Comparison of ENCODE assay signal across 17 mouse cellular contexts in the genomic region with DNA sequence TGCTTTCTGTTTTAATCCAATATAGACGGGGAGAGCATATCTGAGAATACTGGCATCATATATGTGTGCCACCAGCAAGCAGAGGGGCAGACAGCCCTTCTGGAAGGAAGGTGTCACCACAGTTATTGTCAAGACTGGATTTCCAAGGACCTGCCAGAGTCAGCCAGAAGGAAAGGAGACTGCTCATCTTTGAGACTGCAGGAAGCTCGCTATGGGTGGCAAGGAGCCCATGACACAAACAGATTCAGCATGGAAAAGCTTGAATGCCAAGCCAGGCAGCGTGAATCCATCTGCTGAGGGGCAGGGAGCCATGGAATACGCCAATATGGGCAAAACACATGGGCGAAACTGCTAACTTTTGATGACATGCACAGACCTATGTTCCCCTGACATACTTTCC. TPM values are rescaled to one million over a fixed set of nuclear protein-coding genes. Genes with fewer than 3 reads are reported as not detected.
DNase-seq lines count a peak whose midpoint lies in the region; ATAC-seq and TF ChIP-seq lines count a peak whose summit lies in the region.
"Had no signal": no experiment of that assay in that cellular context is flagged by ENCODE, and none has a peak within 500 bp of the region (broad histone marks: within the 10 kb centered on the region; RNA-seq: fewer than 3 reads in every experiment).

No protein-coding gene starts in this region.

- H3K27ac ChIP-seq in hindbrain, postnatal 0 days = no peak overlapping the region
- no peak overlapping the region for H3K27ac ChIP-seq in hindbrain, embryonic 13.5 days
- H3K27ac ChIP-seq: embryonic facial prominence, embryonic 15.5 days; kidney, embryonic 15.5 days; limb, embryonic 13.5 days; midbrain, embryonic 10.5 days; neural tube, embryonic 15.5 days had no signal

- DNase-seq in hindbrain, postnatal 0 days (ENCODE audit: low spot score) = peak; percentile 60
- peak; percentile 17 for DNase-seq in right cerebral cortex, postnatal 25 days
- no peak for DNase-seq in right cerebral cortex, postnatal 36 days (ENCODE audit: low spot score in 2 of 2)
- peak; percentile 92 to 96 for DNase-seq in cerebellum, postnatal 10 days
- DNase-seq in spleen, postnatal 4 days (ENCODE audit: low spot score in 2 of 2) = no peak
- DNase-seq in lung, adult 2 months = no peak
- DNase-seq: B cell, adult 2 months; gastrocnemius, postnatal 36 days; heart, postnatal 4 days had no signal

- H3K9me3 ChIP-seq in hindbrain, postnatal 0 days (ENCODE audit: low read length) = no peaks in the 10 kb centered on the region
- H3K9me3 ChIP-seq in hindbrain, embryonic 13.5 days = no peaks in the 10 kb centered on the region
- H3K9me3 ChIP-seq: embryonic facial prominence, embryonic 15.5 days; kidney, embryonic 15.5 days; limb, embryonic 13.5 days; midbrain, embryonic 10.5 days; neural tube, embryonic 15.5 days had no signal

- no peaks in the 10 kb centered on the region for H3K4me1 ChIP-seq in hindbrain, postnatal 0 days (ENCODE audit: insufficient read depth, low read length)
- H3K4me1 ChIP-seq in hindbrain, embryonic 13.5 days (replicated peaks) = peaks cover 4% of the 10 kb centered on the region; the same call in 1 of the 2 replicates
- H3K4me1 ChIP-seq in lung, adult 2 months (ENCODE audit: control insufficient read depth, insufficient read depth, low read length) = no peaks in the 10 kb centered on the region
- H3K4me1 ChIP-seq: embryonic facial prominence, embryonic 15.5 days; heart, embryonic 12.5 days; kidney, embryonic 15.5 days; limb, embryonic 13.5 days; neural tube, embryonic 15.5 days had no signal

- no peak overlapping the region for H3K4me2 ChIP-seq in hindbrain, postnatal 0 days (ENCODE audit: low read depth, low read length)
- H3K4me2 ChIP-seq in hindbrain, embryonic 13.5 days = no peak overlapping the region
- H3K4me2 ChIP-seq: embryonic facial prominence, embryonic 15.5 days; heart, embryonic 12.5 days; kidney, embryonic 15.5 days; limb, embryonic 13.5 days; neural tube, embryonic 15.5 days had no signal

- 62% methylated on average over 5 of the region's 5 CpGs for WGBS in hindbrain, postnatal 0 days
- 92% methylated on average over 5 of the region's 5 CpGs for WGBS in hindbrain, embryonic 13.5 days
- WGBS in lung, adult 2 months = 82% methylated on average over 5 of the region's 5 CpGs

- H3K27me3 ChIP-seq in hindbrain, postnatal 0 days (ENCODE audit: insufficient read depth, low read length) = no peaks in the 10 kb centered on the region; the same call in 1 of the 2 replicates
- 0 out of 2 replicates have a peak, but pooled peaks cover 2% of the 10 kb centered on the region for H3K27me3 ChIP-seq in hindbrain, embryonic 13.5 days
- H3K27me3 ChIP-seq: embryonic facial prominence, embryonic 15.5 days had no signal

- ATAC-seq in hindbrain, postnatal 0 days = no peak
- no peak for ATAC-seq in hindbrain, embryonic 13.5 days (ENCODE audit: low FRiP score)
- no peak for ATAC-seq in inflammation-experienced regulatory T-cells, adult 6 months

- no peak overlapping the region for H3K9ac ChIP-seq in hindbrain, postnatal 0 days (replicated peaks; ENCODE audit: low read length)
- no peak overlapping the region for H3K9ac ChIP-seq in hindbrain, embryonic 13.5 days
- H3K9ac ChIP-seq: embryonic facial prominence, embryonic 15.5 days; heart, embryonic 12.5 days; kidney, embryonic 15.5 days; limb, embryonic 13.5 days; neural tube, embryonic 15.5 days had no signal

- no peak overlapping the region for H3K4me3 ChIP-seq in hindbrain, postnatal 0 days (ENCODE audit: low read length)
- H3K4me3 ChIP-seq in hindbrain, embryonic 13.5 days = no peak overlapping the region
- no peak overlapping the region for H3K4me3 ChIP-seq in lung, adult 2 months (replicated peaks; ENCODE audit: extremely low read depth, low read depth, low read length)
- H3K4me3 ChIP-seq: embryonic facial prominence, embryonic 15.5 days; heart, embryonic 12.5 days; kidney, embryonic 15.5 days; limb, embryonic 13.5 days; midbrain, embryonic 10.5 days; neural tube, embryonic 15.5 days had no signal

- TF ChIP-seq POLR2A in lung, adult 2 months (IDR thresholded peaks at IDR 0.05; ENCODE audit: borderline replicate concordance, extremely low read depth, low read depth, low read length) = no peak

- no peak for TF ChIP-seq CTCF in hindbrain, postnatal 0 days (IDR thresholded peaks at IDR 0.05; ENCODE audit: low read depth)
- TF ChIP-seq CTCF in lung, adult 2 months (IDR thresholded peaks at IDR 0.05; ENCODE audit: insufficient read depth, low read length) = no peak

- no peaks in the 10 kb centered on the region for H3K36me3 ChIP-seq in hindbrain, postnatal 0 days (ENCODE audit: insufficient read depth, low read length)
- H3K36me3 ChIP-seq in hindbrain, embryonic 13.5 days = no peaks in the 10 kb centered on the region
- H3K36me3 ChIP-seq: embryonic facial prominence, embryonic 15.5 days; heart, embryonic 12.5 days; kidney, embryonic 15.5 days; limb, embryonic 13.5 days; midbrain, embryonic 10.5 days; neural tube, embryonic 15.5 days had no signal

RNA-seq across cellular contexts. Expression of a gene that starts 6.9 kb away (rescaled TPM):
- 13.1 and 26.4 TPM in 2 replicates for total RNA-seq in hindbrain, postnatal 0 days (2014; rRNA removed)
- polyA plus RNA-seq in hindbrain, postnatal 0 days (2015; fragmentation: Nextera tagmentation; extraction: Ambion mirVana) = 0.99 and 1.2 TPM in 2 replicates
- polyA plus RNA-seq in hindbrain, embryonic 13.5 days (2015; fragmentation: Nextera tagmentation; extraction: Ambion mirVana) = 1.2 and 2.2 TPM in 2 replicates
- 1 to 10 TPM in 1 of 3 experiments, under 1 TPM in 1, not detected in 1; 0.15 to 2.1 TPM for polyA plus RNA-seq in inflammation-experienced regulatory T-cells, adult 6 months (2017; shearing (Covaris generic))
- polyA plus RNA-seq in lung, adult 2 months (2012; rRNA removed) = 46.6 and 54.4 TPM in 2 replicates

RNA-seq across cellular contexts. Expression of a gene that starts 44.1 kb away (rescaled TPM):
- total RNA-seq in hindbrain, postnatal 0 days (2014; rRNA removed) = 20.1 and 26.2 TPM in 2 replicates
- 65.2 and 65.8 TPM in 2 replicates for polyA plus RNA-seq in hindbrain, postnatal 0 days (2015; fragmentation: Nextera tagmentation; extraction: Ambion mirVana)
- polyA plus RNA-seq in hindbrain, embryonic 13.5 days (2015; fragmentation: Nextera tagmentation; extraction: Ambion mirVana) = 80.6 and 84.7 TPM in 2 replicates
- polyA plus RNA-seq in inflammation-experienced regulatory T-cells, adult 6 months (2017; shearing (Covaris generic)) = 10 to 100 TPM; 55.6 to 90.0 (median 74.2) TPM
- polyA plus RNA-seq in lung, adult 2 months (2012; rRNA removed) = 26.2 and 43.0 TPM in 2 replicates

Comparison
In these comparisons a context has a peak if more than half of its experiments do, and no peak if none do; other contexts are left out.
1. DNase-seq: peak in hindbrain, postnatal 0 days (single experiment), right cerebral cortex, postnatal 25 days (single experiment) and cerebellum, postnatal 10 days (2 of 2); none in right cerebral cortex, postnatal 36 days (0 of 2), spleen, postnatal 4 days (0 of 2) and lung, adult 2 months (single experiment).
2. RNA of a gene that starts 6.9 kb away (polyA plus RNA-seq): 46.6 to 54.4 TPM in lung, adult 2 months; 1.2 to 2.2 TPM in hindbrain, embryonic 13.5 days, 0.99 to 1.2 TPM in hindbrain, postnatal 0 days and 0.15 to 2.1 TPM in inflammation-experienced regulatory T-cells, adult 6 months; every median in the first group is over 10 times any median in the second.